Mouse (Mus musculus) limb, embryonic 11.5 days (tissue): Measurements from ENCODE around the gene Nrcam. TPM values are rescaled to one million over a fixed set of nuclear protein-coding genes. Genes with fewer than 3 reads are reported as not detected.
"Not testable (repeated sequence)": the region's sequence is repeated elsewhere in the genome, so short reads cannot be mapped to it uniquely, and the experiment has no call there.

Experiments
- ATAC-seq: fragments of 200-750 bp; cut with Nextera tagmentation; 2 replicates; pipeline ENCODE4 v1.8.0; 2017; ENCODE audit warnings: low read depth; ENCODE audit not compliant: insufficient number of reproducible peaks, low FRiP score, low TSS enrichment
- DNase-seq: peaks from one replicate; pipeline ENCODE4 v3.0.0-alpha.2; 2015; ENCODE audit warnings: low spot score
- H3K27ac ChIP-seq: fragments of 300-500 bp; sonication (generic); replicated peaks from 2 replicates; pipeline ENCODE4 v1.5.1; 2014; ENCODE audit warnings: low read depth, mild to moderate bottlenecking, low read length
- H3K27me3 ChIP-seq: fragments of 300-500 bp; sonication (generic); 2 replicates; pipeline ENCODE4 v1.6.1; 2014; ENCODE audit warnings: mild to moderate bottlenecking, low read length, mixed read lengths; ENCODE audit not compliant: control insufficient read depth, insufficient read depth
- H3K36me3 ChIP-seq: fragments of 300-500 bp; sonication (generic); 2 replicates; pipeline ENCODE4 v1.6.1; 2014; ENCODE audit warnings: mild to moderate bottlenecking, low read length, moderate library complexity, mixed read lengths; ENCODE audit not compliant: control insufficient read depth, insufficient read depth
- H3K4me1 ChIP-seq: fragments of 300-500 bp; sonication (generic); 2 replicates; pipeline ENCODE4 v1.6.1; 2014; ENCODE audit warnings: low read length, mixed read lengths; ENCODE audit not compliant: control insufficient read depth, insufficient read depth
- H3K4me2 ChIP-seq: fragments of 300-500 bp; sonication (generic); 2 replicates; pipeline ENCODE4 v1.6.1; 2014; ENCODE audit warnings: low read depth, mild to moderate bottlenecking, moderate library complexity; ENCODE audit not compliant: severe bottlenecking
- H3K4me3 ChIP-seq: fragments of 300-500 bp; sonication (generic); 2 replicates; pipeline ENCODE4 v1.5.1; 2014; ENCODE audit warnings: low read depth, low read length
- H3K9ac ChIP-seq: fragments of 300-500 bp; sonication (generic); 2 replicates; pipeline ENCODE4 v1.6.1; 2014; ENCODE audit warnings: mild to moderate bottlenecking, low read length
- H3K9me3 ChIP-seq: fragments of 300-500 bp; sonication (generic); 2 replicates; pipeline ENCODE4 v1.6.1; 2016; ENCODE audit warnings: low read length; ENCODE audit not compliant: control insufficient read depth
- WGBS: fragments of 180-500 bp; shearing (Covaris S2); extraction: QIAGEN DNeasy Blood & Tissue Kit; methylation state at CpG from one replicate; pipeline ENCODE4 v1.1.7; 2014; 5-methylcytosine and 5-hydroxymethylcytosine counted together
- polyA plus RNA-seq: library from polyadenylated mRNA; unstranded; fragments of >200 nt; fragmentation: Nextera tagmentation; extraction: Ambion mirVana; gene quantifications from 2 replicates; pipeline ENCODE4 v1.2.1, GENCODE M21; 2014

Nrcam gene
- polyA plus RNA-seq, result 1.6 and 1.9 TPM in 2 replicates

GRCm38 (mm10) chr12:44328381-44329315 lies at the start of gene Nrcam:
Gene Nrcam, plus strand, starts transcription at chr12:44328885.
- under 1% methylated on average over 74 of the region's 74 CpGs for WGBS
- Histone ChIP-seq H3K9ac (peak within 1 kb of the TSS; percentile 40), H3K27me3 (peaks cover 21% of the 10 kb centered on the region), H3K4me1 (0 out of 2 replicates have a peak, but pooled peaks cover 4% of the 10 kb centered on the region), H3K9me3 (no peaks in the 10 kb centered on the region), H3K36me3 (no peaks in the 10 kb centered on the region), H3K4me3 (peak within 1 kb of the TSS; percentile 48), H3K4me2 (peak within 1 kb of the TSS; percentile 97), H3K27ac (no peak within 1 kb of the TSS)
- DNase-seq (peak; percentile 73), ATAC-seq (peak; percentile 74)

- H3K27me3 ChIP-seq, H3K4me2 ChIP-seq, H3K36me3 ChIP-seq, H3K4me1 ChIP-seq, H3K9me3 ChIP-seq, H3K9ac ChIP-seq, DNase-seq, ATAC-seq, H3K27ac ChIP-seq, H3K4me3 ChIP-seq: not testable (repeated sequence)
- WGBS, result 84% methylated on average over 2 of the region's 2 CpGs
Observed at GRCm38 (mm10) chr12:44280147-44280546, 48.5 kb upstream of the Nrcam start.

GRCm38 (mm10) chr12:44281534-44281933 lies 47.2 kb upstream of the Nrcam start:
- no peaks in the 10 kb centered on the region for H3K9me3 ChIP-seq
- no peaks in the 10 kb centered on the region for H3K27me3 ChIP-seq
- H3K4me3 ChIP-seq, result no peak overlapping the region
- DNase-seq (no peak), ATAC-seq (no peak)
- H3K36me3 ChIP-seq, result no peaks in the 10 kb centered on the region
- H3K4me1 ChIP-seq, result no peaks in the 10 kb centered on the region
- H3K4me2 ChIP-seq, result no peak overlapping the region
- no peak overlapping the region for H3K27ac ChIP-seq
- no peak overlapping the region for H3K9ac ChIP-seq
- 88% methylated on average over 3 of the region's 3 CpGs for WGBS

GRCm38 (mm10) chr12:44283378-44283777 lies 45.3 kb upstream of the Nrcam start:
- H3K27ac ChIP-seq, result no peak overlapping the region
- H3K9me3 ChIP-seq, result no peaks in the 10 kb centered on the region
- no peaks in the 10 kb centered on the region for H3K27me3 ChIP-seq
- H3K4me1 ChIP-seq, result no peaks in the 10 kb centered on the region
- WGBS, result 74% methylated on average over 9 of the region's 9 CpGs
- H3K36me3 ChIP-seq, result no peaks in the 10 kb centered on the region
- no peak overlapping the region for H3K9ac ChIP-seq
- ATAC-seq (no peak), DNase-seq (no peak)
- H3K4me2 ChIP-seq, result no peak overlapping the region
- no peak overlapping the region for H3K4me3 ChIP-seq

- Histone ChIP-seq H3K4me2 (no peak overlapping the region), H3K4me3 (no peak overlapping the region), H3K27ac (no peak overlapping the region), H3K4me1 (no peaks in the 10 kb centered on the region), H3K9me3 (no peaks in the 10 kb centered on the region), H3K36me3 (no peaks in the 10 kb centered on the region), H3K27me3 (no peaks in the 10 kb centered on the region), H3K9ac (no peak overlapping the region)
- 91% methylated on average over 8 of the region's 8 CpGs for WGBS
- ATAC-seq (no peak), DNase-seq (no peak)
Observed at GRCm38 (mm10) chr12:44286992-44287391, 41.7 kb upstream of the Nrcam start.

GRCm38 (mm10) chr12:44292281-44292680 lies 36.4 kb upstream of the Nrcam start:
- H3K27ac ChIP-seq, result no peak overlapping the region
- ATAC-seq (no peak), DNase-seq (peak; percentile 69)
- no peaks in the 10 kb centered on the region for H3K27me3 ChIP-seq
- no peaks in the 10 kb centered on the region for H3K4me1 ChIP-seq
- no peak overlapping the region for H3K4me2 ChIP-seq
- H3K9me3 ChIP-seq, result no peaks in the 10 kb centered on the region
- no peak overlapping the region for H3K9ac ChIP-seq
- H3K36me3 ChIP-seq, result no peaks in the 10 kb centered on the region
- H3K4me3 ChIP-seq, result no peak overlapping the region

GRCm38 (mm10) chr12:44300793-44301192 lies 27.9 kb upstream of the Nrcam start:
- ATAC-seq, result no peak
- DNase-seq, result no peak
- Histone ChIP-seq H3K4me2 (no peak overlapping the region), H3K27ac (no peak overlapping the region), H3K9me3 (no peaks in the 10 kb centered on the region), H3K36me3 (no peaks in the 10 kb centered on the region), H3K4me1 (no peaks in the 10 kb centered on the region), H3K27me3 (no peaks in the 10 kb centered on the region), H3K4me3 (no peak overlapping the region), H3K9ac (no peak overlapping the region)

- H3K27me3 ChIP-seq, result no peaks in the 10 kb centered on the region
- WGBS, result 95% methylated on average over 1 of the region's 1 CpGs
- peaks cover 2% of the 10 kb centered on the region; the same call in 1 of the 2 replicates for H3K36me3 ChIP-seq
- H3K9me3 ChIP-seq, result no peaks in the 10 kb centered on the region
- no peak overlapping the region for H3K27ac ChIP-seq
- no peak for DNase-seq
- H3K4me1 ChIP-seq, result no peaks in the 10 kb centered on the region
- H3K4me3 ChIP-seq, result no peak overlapping the region
- no peak for ATAC-seq
- no peak overlapping the region for H3K4me2 ChIP-seq
- no peak overlapping the region for H3K9ac ChIP-seq
Observed at GRCm38 (mm10) chr12:44304012-44304411, 24.7 kb upstream of the Nrcam start.
